Mouse (Mus musculus) kidney, adult 2 months (tissue): ENCODE results near the gene Mgst2.

Experiments used
- CTCF ChIP-seq: fragments of 200-500 bp; conservative IDR thresholded peaks from 2 replicates; pipeline ENCODE4 v1.5.1; 2011; ENCODE audit warnings: low read depth, mild to moderate bottlenecking, control low read depth, low read length, moderate library complexity, mixed read lengths; ENCODE audit not compliant: insufficient read depth, insufficient read length
- POLR2A ChIP-seq: fragments of 200-500 bp; IDR thresholded peaks from one replicate; pipeline ENCODE4 v1.6.1; 2011; ENCODE audit warnings: low read depth, low read length, control low read depth

DNA sequence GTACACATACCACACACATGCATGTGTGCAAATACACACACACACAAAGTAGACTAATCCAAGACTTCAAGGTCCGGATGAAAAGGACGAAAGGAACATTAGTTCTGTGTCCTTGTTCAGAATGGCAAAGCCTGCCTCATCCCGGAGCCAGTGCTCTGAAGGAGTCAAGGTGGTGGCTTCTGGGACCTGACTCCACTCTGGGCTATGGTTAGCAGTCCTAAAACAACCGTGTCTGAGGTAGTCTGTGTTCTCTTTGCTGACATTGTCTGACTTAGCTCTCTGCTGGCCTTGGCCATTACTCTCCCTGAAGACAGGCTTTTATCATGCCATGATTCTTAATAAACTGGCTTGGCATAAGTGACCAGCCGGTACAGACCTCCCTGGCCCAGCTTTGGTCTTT is 745 bp upstream of the Mgst2 start:
- TF ChIP-seq CTCF = no peak
- no peak for TF ChIP-seq POLR2A
